Mouse (Mus musculus) CD4-positive, CD25-positive, alpha-beta regulatory T cell, adult 2 months (primary cell): ENCODE data around the gene Psmc3.

Source experiments
- DNase-seq: peaks from one replicate; pipeline ENCODE4 v3.0.0-alpha.2; 2012; ENCODE audit warnings: low read depth, low spot score

Gene Psmc3

DNA sequence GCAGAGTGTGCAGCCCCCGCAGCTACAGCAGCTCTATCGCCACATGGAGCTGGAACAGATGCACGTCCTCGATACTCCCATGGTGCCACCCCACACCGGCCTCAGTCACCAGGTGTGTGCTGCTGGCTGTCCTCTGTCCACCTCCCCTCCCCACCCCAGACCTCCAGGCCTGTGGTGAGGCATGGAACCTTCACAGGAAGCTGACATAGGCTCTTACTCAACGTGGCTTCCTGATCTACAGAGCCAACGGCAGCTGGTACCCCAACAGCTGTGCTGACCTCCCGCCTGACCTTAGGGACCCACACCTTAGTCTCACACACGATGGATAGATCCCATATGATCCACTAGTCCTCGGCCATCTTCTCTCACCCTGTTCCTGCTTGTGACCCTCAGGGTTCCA is 59.5 kb downstream of the Psmc3 start:
- DNase-seq = no peak

DNA sequence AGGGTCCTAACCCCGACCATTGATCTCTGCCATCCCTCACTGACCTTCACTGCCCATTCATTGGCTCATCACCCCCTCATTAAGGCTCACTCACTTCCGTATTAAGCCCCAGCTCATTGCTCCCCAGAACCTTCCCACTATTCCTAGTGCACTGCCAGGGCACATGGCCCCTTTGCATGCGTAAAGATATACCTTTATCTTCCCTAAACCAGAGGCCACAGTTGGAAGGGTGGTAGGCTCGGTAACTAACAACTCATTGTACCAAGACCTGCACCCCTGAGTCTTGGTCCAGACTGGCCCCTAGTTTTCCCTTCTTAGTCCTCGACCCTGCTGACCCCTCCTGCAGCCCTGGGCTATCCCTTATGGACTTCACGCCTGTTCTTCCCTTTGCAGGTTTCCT is 60.0 kb downstream of the Psmc3 start:
- DNase-seq = no peak

DNA sequence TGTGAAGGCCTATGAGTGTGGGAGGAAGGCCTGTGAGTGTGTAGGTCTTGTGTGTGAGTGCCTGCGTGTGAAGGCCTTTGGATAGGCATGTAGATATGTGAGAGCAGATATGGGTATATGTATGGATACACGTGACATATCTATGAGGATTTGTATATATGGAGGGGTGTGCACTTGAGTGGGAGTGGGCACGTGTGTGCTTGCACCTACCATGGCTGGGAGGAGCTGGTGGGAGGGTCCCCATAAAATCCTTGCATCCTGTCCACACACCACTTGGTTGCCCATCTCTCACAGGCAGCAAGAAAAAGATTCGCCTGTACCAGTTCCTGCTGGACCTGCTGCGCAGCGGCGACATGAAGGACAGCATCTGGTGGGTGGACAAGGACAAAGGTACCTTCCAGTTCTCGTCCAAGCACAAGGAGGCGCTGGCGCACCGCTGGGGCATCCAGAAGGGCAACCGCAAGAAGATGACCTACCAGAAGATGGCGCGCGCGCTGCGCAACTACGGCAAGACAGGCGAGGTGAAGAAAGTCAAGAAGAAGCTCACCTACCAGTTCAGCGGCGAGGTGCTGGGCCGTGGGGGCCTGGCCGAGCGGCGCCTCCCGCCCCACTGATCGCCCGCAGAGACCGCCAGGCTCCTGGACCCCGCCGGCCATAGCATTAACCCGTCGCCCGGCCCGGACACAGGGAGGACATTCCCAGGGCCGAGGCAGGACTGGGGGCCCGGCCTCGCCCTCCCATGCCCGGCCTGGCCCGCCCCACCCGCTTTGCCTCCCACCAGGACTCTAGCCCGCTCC is 61.2 kb downstream of the Psmc3 start:
- peak; percentile 70 for DNase-seq

GRCm38 (mm10) chr2:91115578-91115970 is 61.8 kb downstream of the Psmc3 start:
- DNase-seq = no peak
